Mouse (Mus musculus): ENCODE measurements at regions not wholly inside any gene's neighbourhood (a gene's known extent, or its start where the extent isn't known, plus 50 kb on each side); places are given as distances from the start of the nearest gene placed in this dataset.

DNA sequence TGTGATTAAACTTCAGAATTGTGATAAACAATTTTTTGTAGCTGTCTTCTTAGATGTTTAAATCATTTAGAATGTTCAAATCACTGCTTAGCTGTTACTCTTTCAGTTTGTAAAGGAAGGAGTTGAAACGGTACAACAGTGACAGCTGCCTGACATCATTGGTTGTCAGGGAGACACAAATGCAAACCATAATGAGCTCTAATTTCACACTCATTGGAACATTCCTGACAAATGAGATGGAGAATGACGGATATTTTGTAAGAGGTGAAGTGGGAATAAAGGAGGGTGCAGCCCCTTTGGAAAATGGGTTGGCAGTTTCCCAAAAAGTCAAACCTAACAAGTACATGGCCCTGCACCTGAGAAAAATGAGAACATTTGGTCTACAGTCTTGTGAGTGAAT lies 62.5 kb downstream of the Rad51ap2 start:
- no peak overlapping the region for H3K27ac ChIP-seq
- no peaks in the 10 kb centered on the region for H3K9me3 ChIP-seq (ENCODE audit: control insufficient read depth, low read length)
- no peaks in the 10 kb centered on the region for H3K4me1 ChIP-seq (replicated peaks; ENCODE audit: control insufficient read depth, insufficient read depth, low read length)
- no peak for ATAC-seq (ENCODE audit: low FRiP score)
- H3K27me3 ChIP-seq (ENCODE audit: control insufficient read depth, insufficient read depth, low read length): no peaks in the 10 kb centered on the region
- no peak for DNase-seq (ENCODE audit: low spot score)
- WGBS: 19% methylated on average over 2 of the region's 2 CpGs
- H3K4me2 ChIP-seq (replicated peaks): no peak overlapping the region
- H3K4me3 ChIP-seq (replicated peaks; ENCODE audit: low read length): no peak overlapping the region
- no peak overlapping the region for H3K9ac ChIP-seq
- no peaks in the 10 kb centered on the region for H3K36me3 ChIP-seq (replicated peaks; ENCODE audit: control insufficient read depth, insufficient read depth)

DNA sequence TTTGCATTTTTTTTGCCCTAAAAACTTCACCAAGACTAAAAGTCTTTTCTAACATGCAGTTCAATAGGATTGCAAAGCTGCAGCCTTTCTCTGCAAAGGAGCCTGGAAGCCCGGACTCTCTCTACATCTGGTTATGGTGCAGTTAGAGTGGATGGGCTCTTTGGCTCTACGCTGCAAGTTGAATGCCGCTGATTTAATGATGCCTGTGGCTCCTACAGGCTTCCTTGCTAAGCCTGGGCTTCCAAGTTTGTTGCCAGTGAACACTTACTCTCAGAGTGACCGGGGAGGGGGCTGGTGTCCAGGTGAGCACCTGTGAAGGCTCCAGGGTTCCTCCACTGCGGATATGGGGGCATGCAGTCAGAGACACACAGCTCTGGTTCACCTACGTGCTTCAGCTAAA lies 107.0 kb downstream of the Rad51ap2 start:
- Histone ChIP-seq H3K4me1 (replicated peaks; ENCODE audit: control insufficient read depth, insufficient read depth, low read length) (no peaks in the 10 kb centered on the region), H3K27me3 (ENCODE audit: control insufficient read depth, insufficient read depth, low read length) (no peaks in the 10 kb centered on the region), H3K4me2 (replicated peaks) (no peak overlapping the region), H3K9me3 (ENCODE audit: control insufficient read depth, low read length) (no peaks in the 10 kb centered on the region), H3K36me3 (replicated peaks; ENCODE audit: control insufficient read depth, insufficient read depth) (no peaks in the 10 kb centered on the region), H3K9ac (no peak overlapping the region), H3K27ac (no peak overlapping the region), H3K4me3 (replicated peaks; ENCODE audit: low read length) (no peak overlapping the region)
- WGBS: 86% methylated on average over 6 of the region's 6 CpGs
- ATAC-seq (ENCODE audit: low FRiP score) (no peak), DNase-seq (ENCODE audit: low spot score) (no peak)

DNA sequence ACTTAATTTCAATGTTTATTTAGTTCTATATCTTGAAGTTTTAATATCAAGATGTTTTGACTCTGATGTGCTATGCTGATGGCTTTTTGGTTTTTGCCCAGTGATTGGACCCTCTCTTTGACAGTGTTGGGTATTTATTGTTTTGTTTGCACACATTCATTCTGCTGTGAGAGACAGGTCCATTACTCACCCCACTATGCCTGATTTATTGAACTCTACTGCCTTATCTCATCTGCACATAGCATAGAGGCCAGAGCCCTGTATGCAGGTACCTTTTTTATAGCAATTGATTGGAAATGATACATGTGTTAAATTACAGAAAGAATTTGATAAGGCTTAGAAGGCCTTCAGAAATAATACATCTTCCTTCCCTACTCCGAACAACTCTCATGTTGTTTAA lies 114.3 kb downstream of the Rad51ap2 start:
- Histone ChIP-seq H3K4me3 (replicated peaks; ENCODE audit: low read length) (no peak overlapping the region), H3K4me1 (replicated peaks; ENCODE audit: control insufficient read depth, insufficient read depth, low read length) (no peaks in the 10 kb centered on the region), H3K9ac (no peak overlapping the region), H3K9me3 (ENCODE audit: control insufficient read depth, low read length) (no peaks in the 10 kb centered on the region), H3K4me2 (replicated peaks) (no peak overlapping the region), H3K27ac (no peak overlapping the region), H3K36me3 (replicated peaks; ENCODE audit: control insufficient read depth, insufficient read depth) (no peaks in the 10 kb centered on the region), H3K27me3 (ENCODE audit: control insufficient read depth, insufficient read depth, low read length) (no peaks in the 10 kb centered on the region)
- WGBS: 93% methylated on average over 1 of the region's 1 CpGs
- ATAC-seq (ENCODE audit: low FRiP score): no peak
- no peak for DNase-seq (ENCODE audit: low spot score)

DNA sequence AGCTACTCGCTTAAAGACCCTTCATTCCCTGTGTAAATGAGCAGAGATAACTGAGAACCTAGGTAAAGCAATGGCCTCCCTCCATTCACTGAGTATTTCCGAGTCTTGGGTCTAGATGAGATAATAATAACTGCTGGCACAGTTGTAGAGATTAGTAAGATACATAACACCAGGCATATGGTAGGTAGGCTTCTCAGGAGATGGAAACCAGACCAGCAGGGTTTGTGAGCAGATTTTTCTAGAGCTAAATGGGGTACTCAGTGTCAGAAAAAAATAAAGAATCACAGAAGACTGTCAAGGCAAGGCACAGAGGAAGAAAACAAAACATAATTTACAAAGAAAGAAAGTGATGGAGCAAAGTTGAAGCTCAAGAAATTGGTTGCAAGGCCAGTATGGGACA lies 148.1 kb downstream of the Rad51ap2 start:
- H3K27ac ChIP-seq: no peak overlapping the region
- H3K27me3 ChIP-seq (ENCODE audit: control insufficient read depth, insufficient read depth, low read length): no peaks in the 10 kb centered on the region
- no peak overlapping the region for H3K4me3 ChIP-seq (replicated peaks; ENCODE audit: low read length)
- no peak for DNase-seq (ENCODE audit: low spot score)
- H3K9ac ChIP-seq: no peak overlapping the region
- no peaks in the 10 kb centered on the region for H3K9me3 ChIP-seq (ENCODE audit: control insufficient read depth, low read length)
- no peaks in the 10 kb centered on the region for H3K36me3 ChIP-seq (replicated peaks; ENCODE audit: control insufficient read depth, insufficient read depth)
- no peak for ATAC-seq (ENCODE audit: low FRiP score)
- WGBS: 86% methylated on average over 2 of the region's 2 CpGs
- H3K4me1 ChIP-seq (replicated peaks; ENCODE audit: control insufficient read depth, insufficient read depth, low read length): no peaks in the 10 kb centered on the region
- H3K4me2 ChIP-seq (replicated peaks): no peak overlapping the region

DNA sequence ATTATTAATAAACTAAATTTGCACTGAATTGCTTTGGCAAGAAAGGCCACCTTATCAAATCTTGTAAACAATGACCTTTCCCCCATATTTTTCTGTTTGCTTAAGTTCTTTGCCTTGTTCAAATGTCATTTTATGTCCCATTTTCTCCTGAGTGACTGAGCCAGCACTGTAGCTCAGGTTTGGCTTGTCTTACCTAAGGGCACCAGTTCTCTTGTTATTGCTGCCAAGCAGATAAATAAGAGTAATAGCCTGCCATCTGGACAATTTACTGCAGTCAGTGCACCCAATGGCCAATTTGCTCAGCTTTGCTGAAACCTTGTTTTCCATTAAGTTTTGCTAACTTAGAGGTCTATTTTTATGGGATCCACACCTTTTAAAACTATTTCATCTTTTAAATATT lies 152.9 kb downstream of the Rad51ap2 start:
- Histone ChIP-seq H3K4me3 (replicated peaks; ENCODE audit: low read length) (no peak overlapping the region), H3K9ac (no peak overlapping the region), H3K27me3 (ENCODE audit: control insufficient read depth, insufficient read depth, low read length) (no peaks in the 10 kb centered on the region), H3K4me1 (replicated peaks; ENCODE audit: control insufficient read depth, insufficient read depth, low read length) (no peaks in the 10 kb centered on the region), H3K9me3 (ENCODE audit: control insufficient read depth, low read length) (no peaks in the 10 kb centered on the region), H3K27ac (no peak overlapping the region), H3K36me3 (replicated peaks; ENCODE audit: control insufficient read depth, insufficient read depth) (no peaks in the 10 kb centered on the region), H3K4me2 (replicated peaks) (no peak overlapping the region)
- DNase-seq (ENCODE audit: low spot score) (no peak), ATAC-seq (ENCODE audit: low FRiP score) (no peak)

DNA sequence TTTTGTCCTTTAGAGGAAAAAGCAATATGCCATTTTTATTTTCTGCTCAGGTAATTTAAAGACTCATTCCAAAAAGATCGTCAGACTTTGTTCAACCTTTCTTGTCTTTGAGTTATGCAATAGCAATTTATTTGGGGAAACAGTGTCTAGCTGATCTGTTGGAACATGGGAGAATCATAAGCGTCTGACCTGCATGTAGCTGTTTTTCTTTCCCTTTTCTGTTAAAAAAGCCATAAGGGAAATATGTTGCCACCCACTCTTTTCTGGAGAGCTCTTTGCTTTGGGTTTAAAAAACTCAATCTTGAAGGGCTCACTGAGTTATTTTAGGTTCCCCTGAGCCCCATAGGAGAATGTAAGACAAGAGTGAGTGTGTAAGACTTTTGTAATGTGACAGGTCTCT lies 155.8 kb downstream of the Rad51ap2 start:
- no peaks in the 10 kb centered on the region for H3K27me3 ChIP-seq (ENCODE audit: control insufficient read depth, insufficient read depth, low read length)
- 88% methylated on average over 2 of the region's 2 CpGs for WGBS
- ATAC-seq (ENCODE audit: low FRiP score) (no peak), DNase-seq (ENCODE audit: low spot score) (no peak)
- no peaks in the 10 kb centered on the region for H3K4me1 ChIP-seq (replicated peaks; ENCODE audit: control insufficient read depth, insufficient read depth, low read length)
- no peaks in the 10 kb centered on the region for H3K9me3 ChIP-seq (ENCODE audit: control insufficient read depth, low read length)
- no peak overlapping the region for H3K4me2 ChIP-seq (replicated peaks)
- no peak overlapping the region for H3K27ac ChIP-seq
- no peaks in the 10 kb centered on the region for H3K36me3 ChIP-seq (replicated peaks; ENCODE audit: control insufficient read depth, insufficient read depth)
- H3K4me3 ChIP-seq (replicated peaks; ENCODE audit: low read length): no peak overlapping the region
- H3K9ac ChIP-seq: no peak overlapping the region

DNA sequence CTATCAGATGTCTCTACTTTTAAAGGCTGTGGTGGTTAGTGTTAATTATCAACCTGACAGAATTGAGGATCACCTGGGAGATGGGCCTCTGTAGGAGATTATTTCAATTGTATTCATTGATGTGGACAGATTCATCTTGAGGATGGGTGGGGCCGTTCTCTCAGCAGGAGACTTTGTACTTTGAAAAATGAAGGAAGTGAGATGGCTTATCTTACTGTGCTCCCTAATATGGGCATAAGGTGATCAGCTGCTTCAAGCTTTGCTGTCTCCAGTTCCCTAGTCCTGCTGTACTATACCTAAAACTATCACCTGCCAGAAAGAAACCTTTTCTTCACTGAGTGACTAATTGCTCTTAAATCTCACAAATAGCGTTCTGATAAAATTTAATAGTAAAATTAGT lies 159.4 kb downstream of the Rad51ap2 start:
- H3K27ac ChIP-seq: no peak overlapping the region
- no peak overlapping the region for H3K4me3 ChIP-seq (replicated peaks; ENCODE audit: low read length)
- DNase-seq (ENCODE audit: low spot score) (no peak), ATAC-seq (ENCODE audit: low FRiP score) (no peak)
- no peaks in the 10 kb centered on the region for H3K9me3 ChIP-seq (ENCODE audit: control insufficient read depth, low read length)
- no peak overlapping the region for H3K9ac ChIP-seq
- no peaks in the 10 kb centered on the region for H3K27me3 ChIP-seq (ENCODE audit: control insufficient read depth, insufficient read depth, low read length)
- H3K36me3 ChIP-seq (replicated peaks; ENCODE audit: control insufficient read depth, insufficient read depth): no peaks in the 10 kb centered on the region
- 78% methylated on average over 2 of the region's 2 CpGs for WGBS
- H3K4me2 ChIP-seq (replicated peaks): no peak overlapping the region
- H3K4me1 ChIP-seq (replicated peaks; ENCODE audit: control insufficient read depth, insufficient read depth, low read length): no peaks in the 10 kb centered on the region

DNA sequence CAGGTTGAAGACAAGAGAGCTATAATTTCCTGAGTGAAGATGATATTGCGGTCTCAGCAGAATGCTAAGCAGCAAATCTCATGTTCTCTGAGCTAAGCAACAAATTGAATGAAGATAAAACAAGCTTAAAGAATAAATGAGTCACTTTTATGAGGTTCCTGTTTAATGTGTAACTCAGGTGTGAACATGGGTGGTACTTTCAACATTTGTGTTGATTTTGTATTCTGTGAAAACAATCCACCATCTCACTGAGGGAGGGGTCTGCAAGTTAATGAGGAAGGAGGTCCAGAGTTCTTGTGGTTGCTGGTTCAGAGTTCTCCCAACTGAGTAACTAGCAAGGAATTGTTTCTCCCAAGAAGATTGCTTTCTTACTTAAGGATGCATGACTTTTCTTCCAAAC lies 167.7 kb downstream of the Rad51ap2 start:
- no peak for DNase-seq (ENCODE audit: low spot score)
- H3K36me3 ChIP-seq (replicated peaks; ENCODE audit: control insufficient read depth, insufficient read depth): no peaks in the 10 kb centered on the region
- no peak overlapping the region for H3K4me3 ChIP-seq (replicated peaks; ENCODE audit: low read length)
- H3K9me3 ChIP-seq (ENCODE audit: control insufficient read depth, low read length): no peaks in the 10 kb centered on the region
- no peaks in the 10 kb centered on the region for H3K4me1 ChIP-seq (replicated peaks; ENCODE audit: control insufficient read depth, insufficient read depth, low read length)
- no peak for ATAC-seq (ENCODE audit: low FRiP score)
- H3K27me3 ChIP-seq (ENCODE audit: control insufficient read depth, insufficient read depth, low read length): no peaks in the 10 kb centered on the region
- no peak overlapping the region for H3K27ac ChIP-seq
- 91% methylated on average over 1 of the region's 1 CpGs for WGBS
- no peak overlapping the region for H3K4me2 ChIP-seq (replicated peaks)
- no peak overlapping the region for H3K9ac ChIP-seq

DNA sequence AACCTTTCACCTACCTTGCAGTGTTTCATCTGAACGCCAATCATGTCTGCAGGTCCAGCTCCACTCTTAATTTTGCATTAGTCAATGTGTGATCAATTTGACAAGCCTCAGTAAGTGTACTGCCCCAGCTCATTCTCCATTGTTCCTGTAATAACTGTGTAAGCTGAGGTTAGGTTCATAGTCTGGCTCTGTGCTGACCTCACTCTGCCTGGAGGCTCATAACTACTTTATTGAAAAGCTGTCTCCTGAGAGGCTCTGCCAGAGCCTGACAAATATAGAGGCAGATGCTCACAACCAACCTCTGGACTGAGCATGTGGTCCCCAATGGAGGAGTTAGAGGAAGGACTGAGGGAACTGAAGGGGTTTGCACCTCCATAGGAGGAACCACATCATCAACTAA lies 174.3 kb downstream of the Rad51ap2 start:
- no peak for DNase-seq (ENCODE audit: low spot score)
- H3K4me3 ChIP-seq (replicated peaks; ENCODE audit: low read length): no peak overlapping the region
- no peaks in the 10 kb centered on the region for H3K9me3 ChIP-seq (ENCODE audit: control insufficient read depth, low read length)
- no peaks in the 10 kb centered on the region for H3K27me3 ChIP-seq (ENCODE audit: control insufficient read depth, insufficient read depth, low read length)
- H3K4me1 ChIP-seq (replicated peaks; ENCODE audit: control insufficient read depth, insufficient read depth, low read length): no peaks in the 10 kb centered on the region
- WGBS: 73% methylated on average over 1 of the region's 1 CpGs
- no peak overlapping the region for H3K4me2 ChIP-seq (replicated peaks)
- no peak overlapping the region for H3K9ac ChIP-seq
- H3K27ac ChIP-seq: no peak overlapping the region
- H3K36me3 ChIP-seq (replicated peaks; ENCODE audit: control insufficient read depth, insufficient read depth): no peaks in the 10 kb centered on the region
- ATAC-seq (ENCODE audit: low FRiP score): no peak

DNA sequence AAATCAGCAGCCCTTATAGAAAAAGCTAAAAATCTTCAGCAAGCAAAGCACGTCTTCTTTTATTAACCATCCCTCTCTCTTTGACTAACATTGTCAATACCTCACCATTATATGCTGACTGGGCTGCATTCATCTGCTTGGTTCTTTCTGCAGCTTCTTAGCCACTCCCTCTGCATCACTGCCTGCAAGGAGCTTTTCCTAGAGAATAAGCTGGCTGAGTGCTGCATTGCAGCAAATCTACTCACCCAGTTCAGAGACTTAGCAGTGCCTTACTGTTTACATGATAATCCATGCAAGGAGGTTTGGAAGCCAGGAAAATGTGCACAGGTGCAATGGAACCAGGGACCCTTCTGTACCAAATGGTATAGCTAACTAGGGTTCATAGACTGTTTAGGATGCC lies 175.9 kb downstream of the Rad51ap2 start:
- Histone ChIP-seq H3K9ac (no peak overlapping the region), H3K36me3 (replicated peaks; ENCODE audit: control insufficient read depth, insufficient read depth) (no peaks in the 10 kb centered on the region), H3K27ac (0 out of 2 replicates have a peak overlapping the region, but pooled peaks have one; percentile 3), H3K4me3 (replicated peaks; ENCODE audit: low read length) (no peak overlapping the region), H3K4me1 (replicated peaks; ENCODE audit: control insufficient read depth, insufficient read depth, low read length) (no peaks in the 10 kb centered on the region), H3K9me3 (ENCODE audit: control insufficient read depth, low read length) (no peaks in the 10 kb centered on the region), H3K4me2 (replicated peaks) (no peak overlapping the region), H3K27me3 (ENCODE audit: control insufficient read depth, insufficient read depth, low read length) (no peaks in the 10 kb centered on the region)
- 51% methylated on average over 1 of the region's 1 CpGs for WGBS
- DNase-seq (ENCODE audit: low spot score) (no peak), ATAC-seq (ENCODE audit: low FRiP score) (no peak)

Measured in hindbrain, embryonic 14.5 days (tissue).